Mouse (Mus musculus) cortical plate, adult 2 months (tissue): ENCODE data around the gene Ncapd3.

ENCODE experiments used
- CTCF ChIP-seq: fragments of 200-500 bp; IDR thresholded peaks from 2 replicates; pipeline ENCODE4 v1.5.1; 2011; ENCODE audit warnings: mild to moderate bottlenecking, control low read depth, low read length; ENCODE audit not compliant: insufficient read depth; ENCODE audit errors: extremely low read depth
- POLR2A ChIP-seq: fragments of 200-500 bp; IDR thresholded peaks from 2 replicates; pipeline ENCODE4 v1.6.1; 2011; ENCODE audit warnings: mild to moderate bottlenecking, low read length, control low read depth; ENCODE audit not compliant: insufficient read depth; ENCODE audit errors: extremely low read depth

DNA sequence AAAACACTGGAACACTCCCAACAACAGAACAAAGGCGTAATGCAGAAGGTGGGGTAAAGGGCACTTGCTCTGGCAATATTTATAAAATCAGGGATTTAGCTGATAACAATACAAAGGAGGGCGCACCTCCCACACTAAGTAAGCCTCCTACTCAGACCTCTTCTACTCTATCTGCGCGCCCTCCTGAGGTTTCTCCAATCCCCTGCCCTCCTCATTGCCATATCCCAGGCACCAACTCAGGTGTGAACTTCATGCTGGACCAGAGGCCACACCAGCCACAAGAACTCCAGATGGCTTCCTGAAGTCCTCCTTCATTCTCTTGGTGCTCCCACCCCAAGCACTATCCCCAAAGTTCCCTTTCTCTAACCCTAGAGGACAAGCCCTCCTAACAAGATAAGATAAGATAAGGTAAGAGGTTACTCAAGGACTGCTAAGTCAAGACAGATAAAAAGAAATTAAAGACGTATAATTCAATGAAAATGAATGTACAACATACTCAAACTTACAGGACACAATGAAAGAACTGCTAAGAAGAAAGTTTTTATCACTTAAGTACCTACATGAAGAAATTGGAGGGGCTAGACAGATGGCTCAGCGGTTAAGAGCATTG lies 44.2 kb upstream of the Ncapd3 start:
- TF ChIP-seq CTCF (no peak), POLR2A (no peak)
